8 mouse cellular contexts compared by ENCODE assay signal in the genomic region with DNA sequence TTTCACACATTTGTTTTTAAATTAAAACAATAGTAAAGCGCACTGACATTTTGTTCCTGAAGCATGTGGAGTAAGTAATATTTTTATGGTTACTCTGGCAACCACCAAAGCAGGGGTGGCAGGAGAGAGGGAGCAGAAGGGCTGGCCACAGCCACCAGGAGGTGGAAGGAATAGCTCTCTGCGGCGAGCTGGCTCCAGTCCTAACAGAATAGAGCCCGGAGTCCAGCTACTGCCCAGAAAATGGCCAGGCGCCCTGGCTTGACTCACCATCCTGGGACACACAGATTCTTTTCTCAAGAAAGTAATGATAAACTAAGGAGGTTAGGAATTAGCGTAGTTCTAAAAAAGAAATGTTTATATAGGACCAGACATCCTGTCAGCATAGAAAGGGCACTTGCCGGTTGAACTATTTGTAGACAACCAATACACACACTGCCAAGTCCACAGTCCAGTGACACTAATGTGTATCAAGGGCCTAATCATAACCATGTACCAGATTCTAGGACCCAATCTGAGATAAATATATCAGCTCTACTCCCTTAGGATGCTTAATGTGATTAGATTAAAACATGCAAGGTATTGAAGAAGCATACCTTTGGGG. TPM values are rescaled to one million over a fixed set of nuclear protein-coding genes. Genes with fewer than 3 reads are reported as not detected.
DNase-seq lines count a peak whose midpoint lies in the region; ATAC-seq lines count a peak whose summit lies in the region.

No protein-coding gene starts in this region.

- peak; percentile 7 for DNase-seq in adrenal gland, adult 2 months
- no peak for DNase-seq in adrenal gland, adult 8-10 months
- peak; percentile 12 for DNase-seq in testis, postnatal 14 days (ENCODE audit: low spot score)
- DNase-seq in testis, postnatal 10 days (ENCODE audit: low spot score), result no peak
- DNase-seq in kidney, adult 9 months, result peak; percentile 60
- no peak for DNase-seq in retina, postnatal 1 day
- no peak for DNase-seq in frontal cortex, postnatal 36 days (ENCODE audit: low spot score in 2 of 2)

- ATAC-seq in erythroblast, adult 5-6 weeks (replicated peaks; ENCODE audit: low FRiP score, poor library complexity, severe bottlenecking), result no peak

RNA-seq across cellular contexts. Expression of gene Ryr2, which starts 18.3 kb away (rescaled TPM):
- total RNA-seq in adrenal gland, adult 2 months (2021), result 10 to 100 TPM; 13.9 to 14.7 TPM
- polyA plus RNA-seq in adrenal gland, adult 2 months (2012; rRNA removed), result 0.36 and 0.37 TPM in 2 replicates
- total RNA-seq in adrenal gland, adult 8-10 months (2022), result 10 to 100 TPM; 12.9 to 33.9 (median 20.0) TPM
- not detected in 2 replicates for total RNA-seq in erythroblast, adult 5-6 weeks (2015; ENCODE audit: low replicate concordance)
- not detected in 2 replicates for total RNA-seq in erythroblast, adult 5-6 weeks (2017; ENCODE audit: low replicate concordance)

Comparison
In these comparisons a context has a peak if more than half of its experiments do, and no peak if none do; other contexts are left out.
1. DNase-seq: peak in adrenal gland, adult 2 months (single experiment), testis, postnatal 14 days (single experiment) and kidney, adult 9 months (single experiment); none in adrenal gland, adult 8-10 months (single experiment), testis, postnatal 10 days (single experiment), retina, postnatal 1 day (single experiment) and frontal cortex, postnatal 36 days (0 of 2).
2. RNA of gene Ryr2, which starts 18.3 kb away (total RNA-seq): 12.9 to 33.9 TPM in adrenal gland, adult 8-10 months and 13.9 to 14.7 TPM in adrenal gland, adult 2 months; not detected in erythroblast, adult 5-6 weeks; every median in the first group is over 10 times any median in the second.